Mouse (Mus musculus) thymus, adult 2 months (tissue): ENCODE measurements around the gene Exoc2. TPM values are rescaled to one million over a fixed set of nuclear protein-coding genes. Genes with fewer than 3 reads are reported as not detected.

Experiments used
- DNase-seq: peaks from one replicate; pipeline ENCODE4 v3.0.0; 2021
- H3K27ac ChIP-seq: fragments of 200-500 bp; 2 replicates; pipeline ENCODE4 v1.5.1; 2012; ENCODE audit warnings: low read length, control low read depth; ENCODE audit not compliant: control insufficient read depth, insufficient read depth
- H3K27me3 ChIP-seq: fragments of 200-500 bp; 2 replicates; pipeline ENCODE4 v1.6.1; 2012; ENCODE audit warnings: mild to moderate bottlenecking, low read length, moderate library complexity, mixed read lengths; ENCODE audit not compliant: control insufficient read depth, insufficient read depth
- H3K36me3 ChIP-seq: fragments of 200-500 bp; 2 replicates; pipeline ENCODE4 v1.6.1; 2012; ENCODE audit warnings: mild to moderate bottlenecking, low read length, moderate library complexity; ENCODE audit not compliant: control insufficient read depth, insufficient read depth
- H3K4me1 ChIP-seq: fragments of 200-500 bp; replicated peaks from 2 replicates; pipeline ENCODE4 v1.6.1; 2012; ENCODE audit warnings: low read length; ENCODE audit not compliant: control insufficient read depth, insufficient read depth
- H3K4me3 ChIP-seq: fragments of 200-500 bp; 2 replicates; pipeline ENCODE4 v1.5.1; 2012; ENCODE audit warnings: mild to moderate bottlenecking, low read length, control low read depth, moderate library complexity; ENCODE audit not compliant: control insufficient read depth, insufficient read depth
- CTCF ChIP-seq: fragments of 200-500 bp; IDR thresholded peaks from 2 replicates; pipeline ENCODE4 v1.5.1; 2012; ENCODE audit warnings: mild to moderate bottlenecking, control low read depth, low read length, moderate library complexity, borderline replicate concordance; ENCODE audit not compliant: control insufficient read depth, poor library complexity, insufficient read depth; ENCODE audit errors: extremely low read depth
- POLR2A ChIP-seq: fragments of 200-500 bp; IDR thresholded peaks from 2 replicates; pipeline ENCODE4 v1.6.1; 2012; ENCODE audit warnings: mild to moderate bottlenecking, low read length, control low read depth, moderate library complexity; ENCODE audit not compliant: control insufficient read depth, poor library complexity, insufficient read depth; ENCODE audit errors: extremely low read depth
- WGBS: fragments of 180-500 bp; shearing (Covaris S2); methylation state at CpG from one replicate; pipeline ENCODE4 v1.1.7; 2018; 5-methylcytosine and 5-hydroxymethylcytosine counted together
- polyA plus RNA-seq: library from polyadenylated mRNA; depleted of rRNA; stranded (reverse); fragments of >200 nt; gene quantifications from 2 replicates; pipeline ENCODE4 v1.2.3, GENCODE M21; 2012

The Exoc2 gene
- polyA plus RNA-seq, 1 experiment: 25.7 TPM

DNA sequence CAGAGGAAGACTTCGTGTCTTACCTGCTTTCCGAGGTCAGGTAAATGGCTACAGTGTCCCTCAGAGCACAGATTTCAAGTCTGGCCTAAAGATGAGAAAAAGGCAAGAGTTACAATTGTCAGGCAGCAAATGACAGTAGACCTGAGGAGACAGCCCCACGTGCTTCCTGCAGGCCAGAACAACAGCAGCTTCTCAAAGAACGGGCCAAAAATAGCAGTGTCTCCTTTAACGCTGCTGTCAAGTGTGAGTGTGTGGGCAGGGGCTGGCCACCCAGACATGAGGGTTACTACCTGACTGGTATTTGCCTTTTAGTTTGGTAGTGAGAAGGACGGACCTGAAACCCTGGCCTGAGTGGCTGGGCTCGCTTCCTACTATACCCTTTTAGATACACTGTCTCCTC, 153.3 kb downstream of the Exoc2 start:
- Histone ChIP-seq H3K27me3 (no peaks in the 10 kb centered on the region), H3K4me3 (no peak overlapping the region)

DNA sequence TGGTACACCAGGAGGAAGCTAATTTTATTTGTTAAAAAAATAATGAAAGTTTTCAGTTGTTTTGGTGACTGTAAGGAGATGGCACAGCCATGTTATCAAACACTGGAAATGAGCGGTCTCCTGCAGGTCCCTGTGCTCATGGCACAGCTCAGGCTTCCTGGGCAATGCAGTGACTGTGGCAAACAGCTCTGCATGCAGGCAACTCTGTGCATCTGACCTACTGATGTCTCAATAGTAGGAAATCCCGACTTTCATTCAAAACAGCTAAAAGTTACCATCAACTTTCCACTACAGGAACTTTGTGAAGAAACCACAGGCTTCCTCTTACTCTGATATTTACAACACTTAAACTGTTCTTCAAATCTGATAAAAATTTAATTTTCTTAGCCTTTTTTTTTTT, 154.0 kb downstream of the Exoc2 start:
- WGBS: 30% methylated on average over 2 of the region's 2 CpGs
- H3K4me3 ChIP-seq: no peak overlapping the region
- H3K4me1 ChIP-seq: peaks cover 16% of the 10 kb centered on the region
- DNase-seq: no peak
- H3K36me3 ChIP-seq: peaks cover 17% of the 10 kb centered on the region
- H3K27me3 ChIP-seq: no peaks in the 10 kb centered on the region
- no peak overlapping the region for H3K27ac ChIP-seq
- TF ChIP-seq CTCF (no peak), POLR2A (no peak)

More for the DNA sequence above, 153.3 kb downstream of the Exoc2 start:
- peaks cover 20% of the 10 kb centered on the region for H3K4me1 ChIP-seq
- H3K27ac ChIP-seq: no peak overlapping the region
- TF ChIP-seq POLR2A: no peak
- no peak for TF ChIP-seq CTCF
- 63% methylated on average over 7 of the region's 7 CpGs for WGBS
- peaks cover 14% of the 10 kb centered on the region for H3K36me3 ChIP-seq
- no peak for DNase-seq

DNA sequence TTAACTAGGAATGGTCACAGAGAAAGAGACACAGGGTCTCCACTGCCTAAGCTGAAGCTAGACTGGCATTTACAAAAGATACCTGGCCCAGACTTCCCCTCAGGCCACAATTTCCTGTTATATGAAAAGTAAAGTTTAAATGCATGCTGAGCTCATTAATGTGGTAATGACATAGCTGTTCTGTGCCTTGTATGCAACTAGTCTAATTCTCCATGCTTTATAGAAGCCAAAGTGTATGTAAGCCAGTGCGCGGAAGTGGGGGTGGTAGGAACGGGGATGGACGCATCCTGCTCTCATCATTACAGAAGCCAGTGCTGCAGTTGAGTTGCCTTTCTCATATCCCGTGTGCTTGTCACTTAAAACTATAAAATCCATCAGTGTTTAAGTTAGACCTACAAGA, 156.5 kb downstream of the Exoc2 start:
- Histone ChIP-seq H3K27ac (no peak overlapping the region), H3K36me3 (peaks cover 16% of the 10 kb centered on the region), H3K4me1 (peaks cover 25% of the 10 kb centered on the region), H3K4me3 (no peak overlapping the region), H3K27me3 (no peaks in the 10 kb centered on the region)
- no peak for TF ChIP-seq POLR2A
- no peak for TF ChIP-seq CTCF
- 15% methylated on average over 5 of the region's 5 CpGs for WGBS
- no peak for DNase-seq

DNA sequence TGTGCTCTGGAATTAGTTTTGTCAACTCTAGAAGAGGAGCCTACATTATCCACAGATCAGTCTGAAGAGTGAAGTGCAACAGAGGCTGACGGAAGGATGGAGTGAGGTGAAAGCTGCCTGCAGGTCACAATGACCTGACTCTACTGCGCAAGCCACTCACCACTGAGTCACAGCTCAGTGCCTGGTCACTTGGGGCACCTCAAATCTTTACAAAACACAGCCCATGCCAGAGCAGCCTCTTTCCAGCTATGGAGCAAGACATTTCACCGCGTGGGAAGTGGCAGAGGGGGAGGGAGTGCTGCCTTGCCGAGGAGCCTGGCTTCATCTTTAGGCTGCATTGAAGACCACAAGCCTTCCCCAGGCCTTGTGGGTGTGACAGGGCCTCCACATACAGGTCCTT, 159.6 kb downstream of the Exoc2 start:
- Histone ChIP-seq H3K4me3 (no peak overlapping the region), H3K36me3 (peaks cover 9% of the 10 kb centered on the region), H3K27ac (no peak overlapping the region), H3K4me1 (peaks cover 19% of the 10 kb centered on the region), H3K27me3 (no peaks in the 10 kb centered on the region)
- TF ChIP-seq POLR2A (no peak), CTCF (no peak)
- 66% methylated on average over 5 of the region's 5 CpGs for WGBS
- no peak for DNase-seq

DNA sequence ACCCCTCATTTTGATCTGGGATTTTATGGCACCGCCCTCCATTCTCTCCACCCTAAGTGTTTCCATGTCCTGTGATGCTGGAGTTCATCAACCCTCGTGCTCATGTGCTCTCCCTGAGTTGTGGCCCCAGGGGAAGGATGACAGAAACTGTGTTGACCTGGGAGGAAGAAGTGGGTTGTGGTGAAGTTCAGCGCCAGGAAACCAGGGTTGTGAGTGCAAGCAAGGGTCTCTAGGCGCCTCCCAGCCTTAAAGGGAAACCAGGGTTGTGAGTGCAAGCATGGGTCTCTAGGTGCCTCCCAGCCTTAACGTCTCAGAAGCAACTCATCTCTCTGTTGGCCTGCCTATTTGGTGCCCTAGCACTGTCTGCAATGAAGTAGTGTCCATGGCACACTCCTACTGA, 160.4 kb downstream of the Exoc2 start:
- H3K27me3 ChIP-seq: no peaks in the 10 kb centered on the region
- DNase-seq: no peak
- no peak overlapping the region for H3K4me3 ChIP-seq
- no peak overlapping the region for H3K27ac ChIP-seq
- H3K36me3 ChIP-seq: peaks cover 4% of the 10 kb centered on the region; the same call in 1 of the 2 replicates
- WGBS: 31% methylated on average over 5 of the region's 5 CpGs
- H3K4me1 ChIP-seq: peaks cover 19% of the 10 kb centered on the region
- TF ChIP-seq CTCF (no peak), POLR2A (no peak)

DNA sequence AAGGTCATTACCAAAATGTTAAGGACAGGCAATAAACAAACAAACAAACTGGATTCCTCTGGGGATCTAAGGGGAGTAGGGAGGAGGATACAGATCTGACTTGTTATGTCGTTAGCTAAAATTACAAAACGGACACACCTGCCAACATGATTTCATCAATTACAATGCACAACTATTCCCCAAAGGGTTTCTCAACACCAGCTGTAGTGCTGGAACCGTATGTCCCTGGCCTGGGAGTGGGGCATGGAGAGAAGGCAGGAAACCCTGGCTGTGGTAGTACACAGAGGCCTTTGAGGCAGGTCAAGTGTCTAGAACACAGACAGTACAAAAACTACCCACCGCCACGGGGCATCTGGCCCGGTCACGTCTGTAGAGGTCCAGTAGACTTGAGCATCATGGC, 164.7 kb downstream of the Exoc2 start:
- no peaks in the 10 kb centered on the region for H3K27me3 ChIP-seq
- peaks cover 6% of the 10 kb centered on the region for H3K4me1 ChIP-seq
- no peak for DNase-seq
- H3K27ac ChIP-seq: no peak overlapping the region
- H3K36me3 ChIP-seq: no peaks in the 10 kb centered on the region
- 95% methylated on average over 7 of the region's 7 CpGs for WGBS
- no peak overlapping the region for H3K4me3 ChIP-seq
- no peak for TF ChIP-seq POLR2A
- no peak for TF ChIP-seq CTCF

DNA sequence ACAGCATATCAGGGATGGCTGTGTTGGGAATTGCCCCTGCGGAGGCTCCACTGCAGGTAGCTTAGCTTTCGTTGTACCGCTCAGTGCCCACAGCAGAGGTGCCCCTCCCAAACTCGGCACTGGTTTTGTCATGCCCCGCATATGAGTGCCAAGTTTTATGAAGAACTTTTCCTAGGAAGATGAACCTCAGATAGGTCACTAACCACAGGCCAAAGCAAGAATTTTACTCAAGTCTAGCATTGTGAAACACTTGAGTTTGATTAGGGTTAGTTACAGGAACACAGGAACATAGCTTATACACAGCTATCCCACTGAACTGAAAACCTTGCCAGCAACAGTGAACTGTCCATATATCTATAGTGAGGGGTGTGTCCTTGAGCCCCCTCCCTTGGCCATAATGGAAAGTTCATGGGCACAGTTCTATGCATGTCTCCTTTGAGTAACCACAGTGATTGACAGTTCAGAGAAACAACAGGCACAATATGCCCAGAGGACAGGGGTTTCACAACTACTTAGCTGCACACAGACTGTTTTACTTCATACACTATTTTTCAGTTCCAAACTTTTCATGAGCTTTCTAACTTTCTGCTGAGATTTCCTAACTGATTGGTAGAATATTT, 171.4 kb downstream of the Exoc2 start:
- DNase-seq: no peak
- TF ChIP-seq POLR2A (no peak), CTCF (no peak)

More for the DNA sequence above, 171.4 kb downstream of the Exoc2 start:
- 92% methylated on average over 5 of the region's 5 CpGs for WGBS
- no peaks in the 10 kb centered on the region for H3K36me3 ChIP-seq
- no peak overlapping the region for H3K4me3 ChIP-seq
- no peak overlapping the region for H3K27ac ChIP-seq
- no peaks in the 10 kb centered on the region for H3K27me3 ChIP-seq
- peaks cover 5% of the 10 kb centered on the region for H3K4me1 ChIP-seq
